Mouse (Mus musculus): ENCODE data around the gene Zfp846.

DNA sequence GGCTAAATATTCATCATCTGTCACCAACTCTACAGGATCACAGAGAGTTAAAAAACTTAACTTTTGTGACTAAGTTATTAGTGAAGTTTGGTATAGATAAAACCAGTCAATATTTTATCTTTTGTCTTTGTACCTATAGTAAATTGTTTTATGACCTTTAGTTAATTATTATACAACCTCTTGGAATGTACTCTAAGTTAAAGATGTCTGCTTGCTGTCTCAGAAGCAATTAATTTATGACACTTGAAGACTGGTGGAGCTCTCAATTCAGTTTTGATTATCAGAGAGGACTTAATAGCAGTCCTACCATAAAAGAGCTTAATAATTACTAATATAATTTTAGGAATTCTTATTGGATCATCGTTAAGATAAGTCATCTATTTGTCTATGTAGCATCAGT is 28.4 kb upstream of the Zfp846 start:
- TF ChIP-seq CTCF (IDR thresholded peaks at IDR 0.05; ENCODE audit: low read depth) = no peak
- TF ChIP-seq EP300 (IDR thresholded peaks at IDR 0.05; ENCODE audit: low read depth) = no peak

Data from liver, embryonic 14.5 days (tissue).